Mouse (Mus musculus): Measurements from ENCODE around the gene Bak1. TPM values are rescaled to one million over a fixed set of nuclear protein-coding genes. Genes with fewer than 3 reads are reported as not detected.

Gene Bak1
- polyA plus RNA-seq, 1 experiment = 113 TPM

GRCm38 (mm10) chr17:26999996-27000395 is 28.8 kb downstream of the Bak1 start:
- Histone ChIP-seq H3K4me3 (no peak overlapping the region), H3K36me3 (ENCODE audit: control insufficient read depth, insufficient read depth) (no peaks in the 10 kb centered on the region), H3ac (ENCODE audit: control insufficient read depth, insufficient read length) (no peak overlapping the region), H3K27me3 (ENCODE audit: control insufficient read depth, insufficient read depth, insufficient read length) (no peaks in the 10 kb centered on the region), H3K4me2 (ENCODE audit: low read depth) (peak overlapping the region; percentile 46), H3K79me2 (ENCODE audit: control insufficient read depth, insufficient read depth) (no peaks in the 10 kb centered on the region)
- TF ChIP-seq MYOG (IDR thresholded peaks at IDR 0.05; ENCODE audit: control insufficient read depth in 1 of 3, insufficient read depth in 1 of 3, insufficient read length in 2 of 3, low read depth in 2 of 3) = no peak
- no peak for TF ChIP-seq TCF3 (IDR thresholded peaks at IDR 0.05; ENCODE audit: insufficient read length, low read depth)
- TF ChIP-seq MAX (IDR thresholded peaks at IDR 0.05; ENCODE audit: low read depth) = no peak
- no peak for TF ChIP-seq POLR2A (IDR thresholded peaks at IDR 0.05; ENCODE audit: insufficient read length, low read depth)
- no peak for TF ChIP-seq POLR2AphosphoS2 (IDR thresholded peaks at IDR 0.05; ENCODE audit: insufficient read length, low read depth)
- no peak for TF ChIP-seq TCF12 (IDR thresholded peaks at IDR 0.05; ENCODE audit: insufficient read depth, poor library complexity, severe bottlenecking)
- no peak for TF ChIP-seq REST (IDR thresholded peaks at IDR 0.05; ENCODE audit: insufficient read depth, insufficient read length)
- TF ChIP-seq SRF (IDR thresholded peaks at IDR 0.05; ENCODE audit: control insufficient read depth, insufficient read length, low read depth) = no peak
- TF ChIP-seq USF1 (IDR thresholded peaks at IDR 0.05; ENCODE audit: low read depth) = no peak
- no peak for TF ChIP-seq E2F4 (IDR thresholded peaks at IDR 0.05; ENCODE audit: insufficient read depth)
- no peak for TF ChIP-seq MYOD1 (IDR thresholded peaks at IDR 0.05; ENCODE audit: control insufficient read depth in 1 of 3, insufficient read length in 2 of 3, low read depth in 2 of 3)
- TF ChIP-seq CEBPB (IDR thresholded peaks at IDR 0.05; ENCODE audit: insufficient read depth, poor library complexity, severe bottlenecking) = no peak

DNA sequence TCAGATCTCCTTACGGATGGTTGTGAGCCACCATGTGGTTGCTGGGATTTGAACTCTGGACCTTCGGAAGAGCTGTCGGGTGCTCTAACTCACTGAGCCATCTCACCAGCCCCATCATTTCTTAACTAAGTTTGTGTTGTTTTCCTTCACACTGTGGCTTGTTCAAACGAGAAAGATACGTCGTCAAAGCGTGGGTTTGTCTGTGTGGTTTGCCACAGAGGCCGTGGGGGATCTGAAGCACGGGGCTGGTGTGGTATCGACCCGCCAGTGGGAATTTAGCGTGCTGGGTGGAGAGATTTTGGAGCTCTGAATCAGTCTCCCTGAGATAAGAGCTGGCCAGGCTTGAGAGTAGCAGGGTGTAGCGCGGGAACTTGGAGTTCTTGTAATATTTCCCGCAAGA is 30.5 kb downstream of the Bak1 start:
- no peaks in the 10 kb centered on the region for H3K27me3 ChIP-seq (ENCODE audit: control insufficient read depth, insufficient read depth, insufficient read length)
- H3K36me3 ChIP-seq (ENCODE audit: control insufficient read depth, insufficient read depth) = no peaks in the 10 kb centered on the region
- no peak overlapping the region for H3K4me3 ChIP-seq
- H3ac ChIP-seq (ENCODE audit: control insufficient read depth, insufficient read length) = no peak overlapping the region
- no peak overlapping the region for H3K4me2 ChIP-seq (ENCODE audit: low read depth)
- TF ChIP-seq CEBPB (IDR thresholded peaks at IDR 0.05; ENCODE audit: insufficient read depth, poor library complexity, severe bottlenecking) = no peak
- TF ChIP-seq REST (IDR thresholded peaks at IDR 0.05; ENCODE audit: insufficient read depth, insufficient read length) = no peak
- TF ChIP-seq MYOG (IDR thresholded peaks at IDR 0.05; ENCODE audit: control insufficient read depth in 1 of 3, insufficient read depth in 1 of 3, insufficient read length in 2 of 3, low read depth in 2 of 3) = no peak
- no peak for TF ChIP-seq MYOD1 (IDR thresholded peaks at IDR 0.05; ENCODE audit: control insufficient read depth in 1 of 3, insufficient read length in 2 of 3, low read depth in 2 of 3)
- TF ChIP-seq POLR2A (IDR thresholded peaks at IDR 0.05; ENCODE audit: insufficient read length, low read depth) = no peak
- no peak for TF ChIP-seq POLR2AphosphoS2 (IDR thresholded peaks at IDR 0.05; ENCODE audit: insufficient read length, low read depth)
- TF ChIP-seq TCF12 (IDR thresholded peaks at IDR 0.05; ENCODE audit: insufficient read depth, poor library complexity, severe bottlenecking) = no peak
- TF ChIP-seq TCF3 (IDR thresholded peaks at IDR 0.05; ENCODE audit: insufficient read length, low read depth) = no peak
- H3K79me2 ChIP-seq (ENCODE audit: control insufficient read depth, insufficient read depth) = no peaks in the 10 kb centered on the region

DNA sequence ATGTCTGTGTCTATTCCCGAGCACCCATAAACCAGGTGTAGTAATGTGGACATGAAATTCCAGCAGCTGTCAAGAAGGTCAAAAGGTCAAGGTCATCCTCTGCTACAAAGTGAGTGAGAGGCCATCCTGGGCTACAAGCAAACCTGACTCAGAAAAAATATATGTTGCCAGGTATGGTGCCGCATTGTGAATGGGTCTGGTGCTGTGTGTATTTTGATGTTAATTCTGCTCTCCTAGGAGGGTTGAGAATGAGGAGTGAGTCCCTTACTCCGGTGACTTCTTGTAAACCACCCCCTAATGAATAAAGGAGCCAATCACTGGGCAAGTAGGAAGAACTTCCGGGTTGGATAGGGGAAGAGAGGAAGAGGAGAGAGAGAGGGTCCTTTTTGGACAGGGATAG is 31.1 kb downstream of the Bak1 start:
- H3ac ChIP-seq (ENCODE audit: control insufficient read depth, insufficient read length) = no peak overlapping the region
- no peak for TF ChIP-seq REST (IDR thresholded peaks at IDR 0.05; ENCODE audit: insufficient read depth, insufficient read length)
- no peak for TF ChIP-seq MYOG (IDR thresholded peaks at IDR 0.05; ENCODE audit: control insufficient read depth in 1 of 3, insufficient read depth in 1 of 3, insufficient read length in 2 of 3, low read depth in 2 of 3)
- no peak for TF ChIP-seq CEBPB (IDR thresholded peaks at IDR 0.05; ENCODE audit: insufficient read depth, poor library complexity, severe bottlenecking)
- no peak overlapping the region for H3K4me3 ChIP-seq
- H3K27me3 ChIP-seq (ENCODE audit: control insufficient read depth, insufficient read depth, insufficient read length) = no peaks in the 10 kb centered on the region
- H3K4me2 ChIP-seq (ENCODE audit: low read depth) = no peak overlapping the region
- no peaks in the 10 kb centered on the region for H3K79me2 ChIP-seq (ENCODE audit: control insufficient read depth, insufficient read depth)
- no peaks in the 10 kb centered on the region for H3K36me3 ChIP-seq (ENCODE audit: control insufficient read depth, insufficient read depth)

- Histone ChIP-seq H3K4me2 (ENCODE audit: low read depth) (no peak overlapping the region), H3K4me3 (no peak overlapping the region)
Observed at GRCm38 (mm10) chr17:26995562-26995961, 33.2 kb downstream of the Bak1 start.

DNA sequence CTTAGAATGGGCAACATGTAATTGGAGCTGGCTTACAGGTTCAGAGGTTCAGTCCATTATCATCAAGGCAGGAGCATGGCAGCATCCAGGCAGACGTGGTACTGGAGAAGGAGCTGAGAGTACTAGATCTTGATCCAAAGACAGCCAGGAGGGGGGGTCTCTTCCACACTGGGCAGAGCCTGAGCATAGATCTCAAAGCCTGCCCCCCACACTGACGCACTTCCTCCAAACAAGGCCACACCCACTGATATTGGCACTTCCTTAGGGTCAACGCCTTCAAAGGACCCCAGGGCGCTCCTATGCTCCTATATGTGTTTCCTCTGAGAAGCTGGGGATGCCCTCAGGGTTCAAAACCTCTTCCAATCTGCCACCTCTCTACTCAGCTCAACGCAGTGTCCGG is 33.8 kb downstream of the Bak1 start:
- no peak overlapping the region for H3ac ChIP-seq (ENCODE audit: control insufficient read depth, insufficient read length)
- no peak overlapping the region for H3K4me3 ChIP-seq
- no peaks in the 10 kb centered on the region for H3K27me3 ChIP-seq (ENCODE audit: control insufficient read depth, insufficient read depth, insufficient read length)
- no peak overlapping the region for H3K4me2 ChIP-seq (ENCODE audit: low read depth)
- no peak for TF ChIP-seq TCF12 (IDR thresholded peaks at IDR 0.05; ENCODE audit: insufficient read depth, poor library complexity, severe bottlenecking)
- TF ChIP-seq E2F4 (IDR thresholded peaks at IDR 0.05; ENCODE audit: insufficient read depth) = no peak
- TF ChIP-seq POLR2AphosphoS2 (IDR thresholded peaks at IDR 0.05; ENCODE audit: insufficient read length, low read depth) = no peak
- no peak for TF ChIP-seq MYOD1 (IDR thresholded peaks at IDR 0.05; ENCODE audit: control insufficient read depth in 1 of 3, insufficient read length in 2 of 3, low read depth in 2 of 3)
- no peak for TF ChIP-seq SRF (IDR thresholded peaks at IDR 0.05; ENCODE audit: control insufficient read depth, insufficient read length, low read depth)
- no peak for TF ChIP-seq POLR2A (IDR thresholded peaks at IDR 0.05; ENCODE audit: insufficient read length, low read depth)
- TF ChIP-seq REST (IDR thresholded peaks at IDR 0.05; ENCODE audit: insufficient read depth, insufficient read length) = no peak
- no peak for TF ChIP-seq MYOG (IDR thresholded peaks at IDR 0.05; ENCODE audit: control insufficient read depth in 1 of 3, insufficient read depth in 1 of 3, insufficient read length in 2 of 3, low read depth in 2 of 3)
- no peak for TF ChIP-seq USF1 (IDR thresholded peaks at IDR 0.05; ENCODE audit: low read depth)
- no peak for TF ChIP-seq TCF3 (IDR thresholded peaks at IDR 0.05; ENCODE audit: insufficient read length, low read depth)
- TF ChIP-seq MAX (IDR thresholded peaks at IDR 0.05; ENCODE audit: low read depth) = no peak
- TF ChIP-seq CEBPB (IDR thresholded peaks at IDR 0.05; ENCODE audit: insufficient read depth, poor library complexity, severe bottlenecking) = no peak
- no peaks in the 10 kb centered on the region for H3K36me3 ChIP-seq (ENCODE audit: control insufficient read depth, insufficient read depth)
- no peaks in the 10 kb centered on the region for H3K79me2 ChIP-seq (ENCODE audit: control insufficient read depth, insufficient read depth)

More at GRCm38 (mm10) chr17:26995562-26995961, 33.2 kb downstream of the Bak1 start:
- Histone ChIP-seq H3K36me3 (ENCODE audit: control insufficient read depth, insufficient read depth) (no peaks in the 10 kb centered on the region), H3K27me3 (ENCODE audit: control insufficient read depth, insufficient read depth, insufficient read length) (no peaks in the 10 kb centered on the region), H3ac (ENCODE audit: control insufficient read depth, insufficient read length) (no peak overlapping the region), H3K79me2 (ENCODE audit: control insufficient read depth, insufficient read depth) (no peaks in the 10 kb centered on the region)
- no peak for TF ChIP-seq MAX (IDR thresholded peaks at IDR 0.05; ENCODE audit: low read depth)
- TF ChIP-seq SRF (IDR thresholded peaks at IDR 0.05; ENCODE audit: control insufficient read depth, insufficient read length, low read depth) = no peak
- no peak for TF ChIP-seq CEBPB (IDR thresholded peaks at IDR 0.05; ENCODE audit: insufficient read depth, poor library complexity, severe bottlenecking)
- no peak for TF ChIP-seq REST (IDR thresholded peaks at IDR 0.05; ENCODE audit: insufficient read depth, insufficient read length)
- TF ChIP-seq E2F4 (IDR thresholded peaks at IDR 0.05; ENCODE audit: insufficient read depth) = no peak
- TF ChIP-seq POLR2AphosphoS2 (IDR thresholded peaks at IDR 0.05; ENCODE audit: insufficient read length, low read depth) = no peak
- TF ChIP-seq POLR2A (IDR thresholded peaks at IDR 0.05; ENCODE audit: insufficient read length, low read depth) = no peak
- TF ChIP-seq USF1 (IDR thresholded peaks at IDR 0.05; ENCODE audit: low read depth) = no peak
- no peak for TF ChIP-seq TCF12 (IDR thresholded peaks at IDR 0.05; ENCODE audit: insufficient read depth, poor library complexity, severe bottlenecking)
- TF ChIP-seq MYOD1 (IDR thresholded peaks at IDR 0.05; ENCODE audit: control insufficient read depth in 1 of 3, insufficient read length in 2 of 3, low read depth in 2 of 3) = no peak
- TF ChIP-seq MYOG (IDR thresholded peaks at IDR 0.05; ENCODE audit: control insufficient read depth in 1 of 3, insufficient read depth in 1 of 3, insufficient read length in 2 of 3, low read depth in 2 of 3) = no peak
- no peak for TF ChIP-seq TCF3 (IDR thresholded peaks at IDR 0.05; ENCODE audit: insufficient read length, low read depth)

Data from myocyte (in vitro differentiated cells).